Mouse (Mus musculus): Measurements from ENCODE around the gene Zfp383. TPM values are rescaled to one million over a fixed set of nuclear protein-coding genes. Genes with fewer than 3 reads are reported as not detected.

Gene Zfp383
- total and polyA plus RNA-seq, 2 experiments from 2014 or later = 3.9 to 11.5 TPM

DNA sequence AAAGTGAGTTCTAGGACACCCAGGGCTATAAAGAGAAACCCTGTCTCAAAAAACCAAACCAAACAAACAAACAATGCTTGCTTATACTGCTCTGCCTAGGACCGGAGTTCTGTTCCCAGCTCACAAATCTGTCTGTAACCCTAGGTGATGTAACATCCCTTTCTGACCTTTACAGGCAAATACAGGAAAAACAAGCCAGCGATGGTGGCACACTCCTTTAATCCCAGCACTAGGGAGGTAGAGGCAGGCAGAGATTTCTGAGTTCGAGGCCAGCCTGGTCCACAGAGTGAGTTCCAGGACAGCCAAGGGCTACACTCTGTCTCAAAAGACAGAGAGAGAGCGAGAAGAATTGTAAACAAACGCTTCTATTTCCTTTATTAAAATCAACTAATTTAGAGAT, 817 bp upstream of the Zfp383 start:
- TF ChIP-seq CTCF (IDR thresholded peaks at IDR 0.05; ENCODE audit: low read depth) = no peak
- H3K9ac ChIP-seq = no peak overlapping the region
- 93% methylated on average over 5 of the region's 5 CpGs for WGBS
- DNase-seq = no peak
- H3K4me2 ChIP-seq (ENCODE audit: low read depth) = peak overlapping the region; percentile 63
- H3K27ac ChIP-seq (ENCODE audit: low read depth, low read length) = peak overlapping the region; percentile 94
- ATAC-seq = no peak
- H3K9me3 ChIP-seq (ENCODE audit: low read length) = no peaks in the 10 kb centered on the region
- no peak overlapping the region; the same call in 1 of the 2 replicates for H3K4me3 ChIP-seq (ENCODE audit: low read depth, low read length)
- no peaks in the 10 kb centered on the region for H3K27me3 ChIP-seq (ENCODE audit: insufficient read depth, low read length)
- peaks cover 6% of the 10 kb centered on the region; the same call in 1 of the 2 replicates for H3K4me1 ChIP-seq (ENCODE audit: insufficient read depth)
- H3K36me3 ChIP-seq (ENCODE audit: insufficient read depth) = peaks cover 9% of the 10 kb centered on the region

DNA sequence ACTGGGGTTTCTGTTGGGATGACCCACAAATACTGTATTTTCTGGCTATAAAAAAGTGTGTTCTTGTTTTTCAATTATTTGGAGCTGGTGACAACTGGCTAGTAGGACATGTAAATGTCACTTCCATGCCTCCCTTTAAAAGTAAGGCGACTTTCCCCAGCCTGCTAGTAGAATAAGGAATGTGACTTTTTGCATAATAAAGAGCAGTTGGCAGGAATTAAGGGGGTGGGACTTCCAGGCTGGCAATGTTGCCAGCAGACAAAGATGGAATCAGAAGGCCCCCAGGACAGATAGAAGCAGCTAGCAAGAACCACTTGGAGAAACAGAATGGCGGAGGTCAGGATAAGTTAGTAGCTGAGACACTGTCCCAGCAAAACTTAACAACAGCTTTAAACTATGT, 2.2 kb downstream of the Zfp383 start:
- Histone ChIP-seq H3K9me3 (ENCODE audit: low read length) (no peaks in the 10 kb centered on the region), H3K9ac (no peak overlapping the region), H3K36me3 (ENCODE audit: insufficient read depth) (peaks cover 32% of the 10 kb centered on the region), H3K4me3 (ENCODE audit: low read depth, low read length) (no peak overlapping the region), H3K27ac (ENCODE audit: low read depth, low read length) (no peak overlapping the region), H3K4me2 (ENCODE audit: low read depth) (no peak overlapping the region), H3K27me3 (ENCODE audit: insufficient read depth, low read length) (no peaks in the 10 kb centered on the region), H3K4me1 (ENCODE audit: insufficient read depth) (peaks cover 6% of the 10 kb centered on the region; the same call in 1 of the 2 replicates)
- 59% methylated on average over 2 of the region's 2 CpGs for WGBS
- TF ChIP-seq CTCF (IDR thresholded peaks at IDR 0.05; ENCODE audit: low read depth) = no peak
- no peak for DNase-seq
- ATAC-seq = no peak

DNA sequence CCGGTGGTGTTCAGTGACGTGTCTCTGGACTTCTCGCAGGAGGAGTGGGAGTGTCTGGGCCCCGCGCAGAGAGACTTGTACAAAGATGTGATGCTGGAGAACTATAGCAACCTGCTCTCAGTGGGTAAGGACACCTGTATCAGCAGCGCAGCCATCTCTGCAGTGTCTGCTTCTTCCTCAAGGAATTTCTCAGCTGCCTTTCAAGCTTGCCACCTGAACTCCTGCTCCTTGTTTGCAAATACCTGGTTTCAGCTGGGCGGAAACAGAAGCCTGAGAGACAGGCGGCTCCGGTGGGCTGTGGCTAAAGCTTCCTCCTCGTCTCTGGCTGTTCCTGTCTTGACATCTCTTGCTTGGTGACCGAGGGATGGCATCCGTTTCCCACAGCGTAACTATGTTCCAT, 4.1 kb downstream of the Zfp383 start:
- Histone ChIP-seq H3K9ac (no peak overlapping the region), H3K27me3 (ENCODE audit: insufficient read depth, low read length) (no peaks in the 10 kb centered on the region), H3K27ac (ENCODE audit: low read depth, low read length) (no peak overlapping the region), H3K4me1 (ENCODE audit: insufficient read depth) (0 out of 2 replicates have a peak, but pooled peaks cover 1% of the 10 kb centered on the region), H3K4me2 (ENCODE audit: low read depth) (no peak overlapping the region), H3K9me3 (ENCODE audit: low read length) (no peaks in the 10 kb centered on the region), H3K36me3 (ENCODE audit: insufficient read depth) (peaks cover 39% of the 10 kb centered on the region), H3K4me3 (ENCODE audit: low read depth, low read length) (no peak overlapping the region)
- TF ChIP-seq CTCF (IDR thresholded peaks at IDR 0.05; ENCODE audit: low read depth) = no peak
- ATAC-seq (no peak), DNase-seq (no peak)
- 94% methylated on average over 13 of the region's 13 CpGs for WGBS

DNA sequence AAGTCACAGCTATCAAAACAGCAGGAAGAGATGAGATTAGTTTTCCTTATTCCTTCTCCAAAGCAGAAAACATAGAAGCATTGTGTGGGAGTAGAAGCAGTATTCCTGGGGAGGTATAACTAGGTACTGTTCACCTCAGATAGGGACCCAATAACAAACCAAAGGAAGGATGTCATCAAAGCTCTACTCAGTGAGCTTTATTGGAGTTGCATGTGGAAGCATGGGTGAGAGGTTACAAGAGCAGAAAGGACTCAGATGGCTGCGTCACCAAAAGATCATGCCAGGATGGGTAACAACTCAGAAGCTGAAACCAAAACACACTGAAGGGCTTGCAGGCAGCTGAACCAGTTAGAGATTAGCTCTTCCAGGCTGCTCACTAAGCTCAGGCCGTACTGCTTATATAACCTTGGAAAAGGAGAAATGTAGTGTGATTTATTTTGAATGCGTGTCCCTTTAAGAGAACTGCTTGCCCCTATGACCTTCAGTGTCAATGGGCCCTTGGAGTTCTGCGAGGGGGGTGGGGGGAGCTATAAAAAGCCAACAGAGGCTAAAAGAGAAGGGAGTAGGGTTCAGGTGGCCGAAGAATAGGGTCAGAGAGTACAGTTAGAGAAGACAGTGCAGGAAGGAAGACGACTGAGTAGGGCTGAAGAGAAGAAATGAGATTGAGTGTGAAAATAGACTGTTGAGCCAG, 9.5 kb downstream of the Zfp383 start:
- Histone ChIP-seq H3K4me3 (ENCODE audit: low read depth, low read length) (no peak overlapping the region), H3K27me3 (ENCODE audit: insufficient read depth, low read length) (no peaks in the 10 kb centered on the region), H3K9me3 (ENCODE audit: low read length) (no peaks in the 10 kb centered on the region), H3K36me3 (ENCODE audit: insufficient read depth) (peaks cover 27% of the 10 kb centered on the region), H3K9ac (no peak overlapping the region), H3K4me2 (ENCODE audit: low read depth) (no peak overlapping the region), H3K27ac (ENCODE audit: low read depth, low read length) (no peak overlapping the region), H3K4me1 (ENCODE audit: insufficient read depth) (no peaks in the 10 kb centered on the region)
- WGBS = 74% methylated on average over 6 of the region's 6 CpGs
- ATAC-seq (no peak), DNase-seq (no peak)
- TF ChIP-seq CTCF (IDR thresholded peaks at IDR 0.05; ENCODE audit: low read depth) = no peak

DNA sequence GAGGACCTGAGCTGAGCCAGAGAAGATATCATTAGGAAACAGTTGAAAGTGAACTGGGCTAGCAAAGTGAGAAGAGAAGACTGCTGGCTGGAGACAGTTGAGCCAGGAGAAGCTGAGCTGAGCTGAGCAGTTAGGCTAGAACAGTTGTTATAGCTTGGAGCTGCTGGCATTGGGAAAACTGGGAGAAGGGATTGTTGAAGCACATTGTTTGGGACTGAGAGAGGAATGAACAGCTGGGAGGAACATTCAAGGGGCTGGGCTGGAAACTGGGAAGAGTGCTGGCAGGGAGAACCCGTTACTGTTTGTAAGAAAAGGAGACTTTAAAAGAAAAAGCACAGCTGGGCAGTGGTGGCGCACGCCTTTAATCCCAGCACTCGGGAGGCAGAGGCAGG, 10.0 kb downstream of the Zfp383 start:
- Histone ChIP-seq H3K27me3 (ENCODE audit: insufficient read depth, low read length) (no peaks in the 10 kb centered on the region), H3K4me2 (ENCODE audit: low read depth) (no peak overlapping the region), H3K4me1 (ENCODE audit: insufficient read depth) (no peaks in the 10 kb centered on the region), H3K9me3 (ENCODE audit: low read length) (no peaks in the 10 kb centered on the region), H3K36me3 (ENCODE audit: insufficient read depth) (peaks cover 26% of the 10 kb centered on the region), H3K9ac (no peak overlapping the region), H3K4me3 (ENCODE audit: low read depth, low read length) (no peak overlapping the region), H3K27ac (ENCODE audit: low read depth, low read length) (no peak overlapping the region)
- WGBS = 81% methylated on average over 4 of the region's 4 CpGs
- TF ChIP-seq CTCF (IDR thresholded peaks at IDR 0.05; ENCODE audit: low read depth) = no peak
- no peak for DNase-seq
- ATAC-seq = no peak

DNA sequence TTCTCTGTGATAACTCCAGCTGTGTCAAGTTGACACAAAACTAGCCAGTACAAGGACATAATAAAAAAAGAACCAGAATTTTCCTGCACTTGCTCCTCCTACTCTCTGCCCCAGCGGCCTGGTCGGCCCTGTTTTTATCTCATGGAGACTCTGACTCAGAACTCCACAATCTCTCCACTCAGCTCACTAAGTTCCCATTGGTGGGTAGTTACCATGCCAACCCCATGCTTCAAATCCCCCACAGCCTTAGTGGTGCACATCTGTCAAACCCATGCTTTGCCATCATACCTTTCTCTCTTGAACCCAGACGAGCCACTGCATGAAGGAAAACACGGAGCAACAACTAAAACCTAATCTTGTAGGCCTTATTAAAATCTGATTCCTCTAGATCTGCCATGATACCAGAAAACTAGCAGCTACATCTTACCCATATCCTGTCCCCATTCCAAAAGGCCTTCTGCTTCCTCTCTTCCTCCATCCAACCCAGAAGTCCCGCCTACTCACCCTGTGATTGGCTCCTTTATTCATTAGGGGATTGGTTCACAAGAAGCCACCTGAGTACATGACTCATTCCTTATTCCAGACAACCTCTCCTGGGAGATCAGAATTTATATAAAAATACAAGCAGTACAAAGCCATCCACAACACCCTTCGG, 13.5 kb downstream of the Zfp383 start:
- H3K9ac ChIP-seq = no peak overlapping the region
- WGBS = 85% methylated on average over 6 of the region's 6 CpGs
- TF ChIP-seq CTCF (IDR thresholded peaks at IDR 0.05; ENCODE audit: low read depth) = no peak
- no peak overlapping the region for H3K27ac ChIP-seq (ENCODE audit: low read depth, low read length)
- DNase-seq (no peak), ATAC-seq (no peak)
- no peaks in the 10 kb centered on the region for H3K4me1 ChIP-seq (ENCODE audit: insufficient read depth)
- no peaks in the 10 kb centered on the region for H3K27me3 ChIP-seq (ENCODE audit: insufficient read depth, low read length)
- no peaks in the 10 kb centered on the region for H3K9me3 ChIP-seq (ENCODE audit: low read length)
- no peaks in the 10 kb centered on the region for H3K36me3 ChIP-seq (ENCODE audit: insufficient read depth)
- H3K4me3 ChIP-seq (ENCODE audit: low read depth, low read length) = no peak overlapping the region
- no peak overlapping the region for H3K4me2 ChIP-seq (ENCODE audit: low read depth)

DNA sequence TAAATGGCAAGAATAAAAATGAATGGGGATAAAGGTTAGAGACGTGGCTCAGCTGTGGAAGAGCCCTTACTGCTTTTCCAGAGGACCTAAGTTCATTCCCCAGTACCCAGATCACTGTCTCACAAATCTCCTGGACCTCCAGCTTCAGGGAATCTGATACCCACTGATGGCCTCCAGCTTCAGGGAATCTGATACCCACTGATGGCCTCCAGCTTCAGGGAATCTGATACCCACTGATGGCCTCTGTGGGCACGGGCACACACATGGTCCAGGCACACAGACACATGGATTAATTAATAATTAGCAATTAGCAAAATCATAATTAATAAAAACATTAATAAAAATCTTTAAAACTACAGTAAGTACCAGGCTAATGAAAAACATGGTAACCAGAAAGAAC, 14.8 kb downstream of the Zfp383 start:
- TF ChIP-seq CTCF (IDR thresholded peaks at IDR 0.05; ENCODE audit: low read depth) = no peak
- Histone ChIP-seq H3K9me3 (ENCODE audit: low read length) (no peaks in the 10 kb centered on the region), H3K4me3 (ENCODE audit: low read depth, low read length) (no peak overlapping the region), H3K27ac (ENCODE audit: low read depth, low read length) (no peak overlapping the region), H3K4me1 (ENCODE audit: insufficient read depth) (no peaks in the 10 kb centered on the region), H3K27me3 (ENCODE audit: insufficient read depth, low read length) (no peaks in the 10 kb centered on the region), H3K36me3 (ENCODE audit: insufficient read depth) (no peaks in the 10 kb centered on the region), H3K4me2 (ENCODE audit: low read depth) (no peak overlapping the region), H3K9ac (no peak overlapping the region)
- 79% methylated on average over 2 of the region's 2 CpGs for WGBS
- ATAC-seq (no peak), DNase-seq (no peak)
